Mouse (Mus musculus): ENCODE measurements around the gene Wwc1.

Gene Wwc1

GRCm38 (mm10) chr11:35932121-35932885, 48.0 kb downstream of the Wwc1 start:
- no peak for DNase-seq

GRCm38 (mm10) chr11:35930511-35931060, 49.7 kb downstream of the Wwc1 start:
- DNase-seq = peak; percentile 58

- DNase-seq = no peak
Observed at GRCm38 (mm10) chr11:35928453-35928852, 51.9 kb downstream of the Wwc1 start.

GRCm38 (mm10) chr11:35927309-35927708, 53.0 kb downstream of the Wwc1 start:
- DNase-seq = peak; percentile 76

GRCm38 (mm10) chr11:35925592-35925991, 54.7 kb downstream of the Wwc1 start:
- no peak for DNase-seq

GRCm38 (mm10) chr11:35922205-35922873, 58.0 kb downstream of the Wwc1 start:
- no peak for DNase-seq

GRCm38 (mm10) chr11:35920776-35921175, 59.6 kb downstream of the Wwc1 start:
- DNase-seq = no peak

GRCm38 (mm10) chr11:35919856-35920503, 60.3 kb downstream of the Wwc1 start:
- DNase-seq = peak; percentile 56

GRCm38 (mm10) chr11:35919383-35919782, 60.9 kb downstream of the Wwc1 start:
- no peak for DNase-seq

DNA sequence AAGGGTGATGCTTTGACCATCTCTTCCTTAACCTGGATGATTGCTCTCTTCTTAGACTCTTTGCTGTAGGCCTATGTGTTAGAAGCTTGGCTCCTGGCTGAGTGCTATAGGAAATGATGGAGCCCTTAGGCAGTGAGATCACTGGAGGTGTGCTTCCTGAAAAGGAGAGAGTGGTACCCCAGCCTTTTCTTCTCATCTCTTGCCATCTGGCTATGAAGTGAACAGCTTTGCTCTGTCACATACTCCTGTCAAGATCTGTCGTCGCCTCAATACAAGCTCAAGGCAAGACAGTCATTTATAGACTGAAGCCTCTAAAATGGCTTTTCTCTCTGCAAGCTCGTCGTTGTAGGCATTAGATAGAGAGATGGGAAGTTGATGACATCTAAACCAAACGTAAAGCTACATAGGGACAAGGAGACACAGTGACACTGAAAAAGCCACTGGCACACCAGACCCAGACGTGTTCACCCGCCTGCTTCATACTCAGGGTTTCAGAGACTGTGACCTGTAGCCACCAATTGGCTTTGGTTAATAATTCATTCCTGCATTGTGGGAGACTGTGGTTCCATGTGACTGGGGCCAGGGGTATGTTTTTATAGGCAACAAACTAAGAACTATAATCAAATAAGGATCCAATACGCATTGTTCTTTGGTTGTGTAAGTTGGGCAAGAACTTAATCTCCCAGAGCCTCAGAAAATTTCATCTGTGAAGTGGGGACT, 63.7 kb downstream of the Wwc1 start:
- DNase-seq = no peak

DNA sequence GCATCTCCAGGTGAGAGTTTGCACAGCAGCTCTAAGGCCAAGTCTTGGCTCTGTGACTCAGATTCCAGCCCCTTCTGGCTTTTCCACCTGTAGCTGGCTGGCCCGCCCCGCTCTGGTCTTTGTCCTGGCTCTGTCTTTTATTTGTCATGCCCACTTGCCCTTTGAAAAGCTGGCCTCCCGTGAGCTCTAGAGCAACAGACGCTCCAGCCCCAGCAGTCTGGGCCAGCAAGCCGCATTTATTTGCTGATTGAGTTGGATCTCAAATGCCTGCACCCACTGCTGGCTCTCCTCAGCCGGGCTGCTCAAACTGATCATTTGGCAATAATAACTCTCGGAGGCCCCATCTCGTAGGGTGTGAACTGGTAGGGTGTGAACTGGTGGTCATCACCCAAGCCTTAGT, 64.8 kb downstream of the Wwc1 start:
- DNase-seq = no peak

DNA sequence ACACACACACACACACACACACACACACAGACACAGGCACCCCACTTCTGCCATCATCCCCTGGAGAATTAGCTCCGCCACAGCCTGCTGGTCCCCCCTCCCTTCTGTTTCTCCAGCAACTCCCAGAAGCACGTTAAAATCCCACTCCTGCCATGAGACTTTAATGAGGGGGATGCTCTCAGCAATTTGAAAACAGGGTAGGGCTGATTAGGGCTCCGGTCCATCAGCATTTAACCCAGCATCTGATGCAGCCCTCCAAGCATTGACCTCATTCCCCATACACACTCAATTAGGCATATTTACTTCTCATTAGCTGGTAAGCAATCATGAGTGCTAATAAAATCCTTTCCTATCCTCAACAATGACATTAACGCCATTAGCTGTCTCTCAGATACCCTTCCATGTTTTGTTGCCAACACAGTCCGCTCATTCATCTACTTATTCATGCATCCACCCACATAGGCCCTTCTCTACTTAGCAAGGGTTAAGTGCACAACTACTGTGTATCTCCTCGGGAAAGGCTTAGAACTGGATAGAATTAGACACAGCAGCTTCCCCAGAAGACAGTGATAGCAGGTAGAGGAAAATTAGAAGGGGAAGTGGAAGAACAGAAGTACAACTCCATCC, 66.8 kb downstream of the Wwc1 start:
- DNase-seq = no peak

DNA sequence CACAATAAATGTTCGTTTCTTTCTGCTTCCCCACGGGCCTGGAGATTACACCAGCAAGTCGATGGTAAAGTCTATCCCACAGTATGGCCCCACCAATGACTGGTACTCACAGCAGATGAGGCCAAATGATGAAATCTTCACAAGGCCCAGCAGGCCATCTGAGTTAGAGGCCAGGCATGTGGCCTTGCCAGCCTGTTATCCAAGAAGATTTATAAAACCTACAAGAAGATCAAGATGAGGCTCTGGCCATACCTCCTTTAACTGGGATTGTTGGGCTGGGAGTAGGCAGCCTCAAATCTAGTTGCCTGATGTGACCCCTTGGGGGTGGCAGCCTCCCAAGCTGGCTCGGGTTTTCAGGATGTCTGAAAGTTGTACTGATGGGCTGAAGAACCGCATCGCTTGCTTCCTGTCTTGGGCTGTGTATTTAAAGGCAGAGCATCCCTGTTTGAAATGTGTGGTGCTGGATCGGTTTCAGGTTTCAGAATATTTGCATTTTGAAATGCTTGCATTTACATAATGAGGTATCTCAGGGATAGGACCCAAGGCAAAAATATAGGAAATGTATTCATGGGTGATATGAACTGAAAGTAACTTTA, 75.3 kb downstream of the Wwc1 start:
- peak; percentile 36 for DNase-seq

GRCm38 (mm10) chr11:35903079-35903478, 77.2 kb downstream of the Wwc1 start:
- DNase-seq = peak; percentile 74

- DNase-seq = no peak
Observed at GRCm38 (mm10) chr11:35899946-35900345, 80.4 kb downstream of the Wwc1 start.

GRCm38 (mm10) chr11:35893454-35893853, 86.9 kb downstream of the Wwc1 start:
- DNase-seq = no peak

DNA sequence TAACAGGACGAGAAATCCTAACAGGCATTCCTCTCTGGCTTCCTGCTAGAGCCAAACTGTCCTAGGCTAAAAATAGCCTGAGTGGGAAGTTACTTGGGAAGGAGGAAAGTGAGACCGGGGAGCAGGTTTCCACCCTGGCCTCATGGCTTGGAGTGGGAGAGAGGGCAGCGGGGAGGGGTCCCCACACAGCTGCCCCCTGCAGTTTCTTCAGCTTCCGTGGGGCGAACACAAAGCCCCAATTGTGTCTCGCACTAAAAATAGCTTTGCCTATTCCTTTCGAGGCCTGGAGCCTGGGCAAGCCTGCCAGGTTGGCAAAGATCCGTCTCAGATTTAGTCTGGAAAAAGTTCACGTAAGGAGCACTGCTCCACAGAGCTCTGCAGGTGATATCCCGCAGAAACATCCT, 87.3 kb downstream of the Wwc1 start:
- DNase-seq = peak; percentile 45

DNA sequence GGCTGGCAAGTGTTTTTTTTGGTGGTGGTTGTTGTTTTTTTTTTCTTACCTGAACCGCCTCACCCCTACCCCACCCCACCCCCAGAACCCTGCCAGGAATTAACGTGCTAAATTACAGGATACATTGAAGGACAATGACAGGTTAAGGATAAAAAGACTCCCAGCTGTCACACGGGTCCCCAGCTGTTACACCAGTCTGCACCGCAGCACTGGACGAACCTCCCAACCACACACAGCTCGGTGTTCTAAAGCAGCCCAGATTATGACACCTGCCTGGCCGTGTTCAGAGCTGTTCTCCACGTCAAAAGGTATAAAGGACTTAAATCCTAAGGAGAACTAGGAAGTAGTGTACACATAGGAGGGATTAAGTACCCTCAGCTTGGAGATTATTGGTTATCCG, 88.0 kb downstream of the Wwc1 start:
- DNase-seq = no peak

GRCm38 (mm10) chr11:35888790-35889189, 91.5 kb downstream of the Wwc1 start:
- no peak for DNase-seq

- DNase-seq = no peak
Observed at GRCm38 (mm10) chr11:35882777-35883176, 97.5 kb downstream of the Wwc1 start.

GRCm38 (mm10) chr11:35878559-35878897, 101.8 kb downstream of the Wwc1 start:
- DNase-seq = no peak
